Mouse (Mus musculus) inflammation-experienced regulatory T-cells, adult 16 weeks (primary cell): Measurements from ENCODE around the gene Cfap298. TPM values are rescaled to one million over a fixed set of nuclear protein-coding genes. Genes with fewer than 3 reads are reported as not detected.

Experiments
- polyA plus RNA-seq: library from polyadenylated mRNA; unstranded; fragments of 100-300 nt; shearing (Covaris generic); gene quantifications from one replicate; pipeline ENCODE4 v1.2.1, GENCODE M21; 2017

Cfap298 gene
- polyA plus RNA-seq: 45.9 TPM

DNA sequence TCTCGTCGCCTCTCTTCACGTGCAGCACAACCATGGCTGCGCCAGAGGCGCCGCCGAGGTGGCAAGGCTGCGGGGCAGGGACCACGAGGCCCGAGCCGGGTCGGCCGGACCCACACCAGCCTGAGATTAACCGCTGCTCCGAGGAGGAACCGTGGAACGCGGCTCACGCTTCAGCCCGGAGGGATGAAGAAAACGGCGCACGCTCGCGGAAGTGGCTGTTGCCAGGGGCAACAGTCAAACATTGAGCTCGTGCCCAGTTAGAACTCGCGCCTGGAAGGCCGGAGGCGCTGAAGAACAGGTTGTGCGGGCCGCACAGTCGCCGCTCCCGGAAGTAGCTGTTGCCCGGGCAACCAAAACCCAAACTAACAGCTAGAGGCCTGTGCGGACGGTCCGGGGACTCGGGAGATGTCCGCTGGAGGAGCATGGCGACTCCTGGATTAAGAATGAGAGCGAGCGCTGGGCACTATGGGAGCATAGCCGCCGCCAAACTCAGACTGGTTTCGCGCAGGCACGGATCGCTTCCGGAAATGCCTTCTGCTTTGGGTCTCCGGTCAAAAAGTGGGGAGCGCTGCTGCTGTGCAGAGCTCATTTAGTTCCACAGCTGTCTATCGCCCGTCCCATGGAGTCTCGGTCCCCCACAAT, at the start of gene Cfap298:
Gene Cfap298, minus strand, starts transcription at position 428 of the 642 bp plus-strand sequence.

Other genes with a start within 250 kb of the Cfap298 start
- 62.1 TPM for gene Mis18a, start 207.7 kb downstream of the Cfap298 start, polyA plus RNA-seq
- gene Mrap, start 196.9 kb downstream of the Cfap298 start, polyA plus RNA-seq: 0.39 TPM
- gene Urb1, start 124.7 kb downstream of the Cfap298 start, polyA plus RNA-seq: 18.8 TPM
- gene Eva1c, start 108.4 kb downstream of the Cfap298 start, polyA plus RNA-seq: not detected
- 66.2 TPM for gene Synj1, start 76.2 kb upstream of the Cfap298 start, polyA plus RNA-seq
- 54.1 TPM for gene Paxbp1, start 109.4 kb upstream of the Cfap298 start, polyA plus RNA-seq
- 0.68 TPM for gene 4932438H23Rik, start 160.0 kb upstream of the Cfap298 start, polyA plus RNA-seq